Mouse (Mus musculus): ENCODE measurements at regions not wholly inside any gene's neighbourhood (a gene's known extent, or its start where the extent isn't known, plus 50 kb on each side); places are given as distances from the start of the nearest gene placed in this dataset.

DNA sequence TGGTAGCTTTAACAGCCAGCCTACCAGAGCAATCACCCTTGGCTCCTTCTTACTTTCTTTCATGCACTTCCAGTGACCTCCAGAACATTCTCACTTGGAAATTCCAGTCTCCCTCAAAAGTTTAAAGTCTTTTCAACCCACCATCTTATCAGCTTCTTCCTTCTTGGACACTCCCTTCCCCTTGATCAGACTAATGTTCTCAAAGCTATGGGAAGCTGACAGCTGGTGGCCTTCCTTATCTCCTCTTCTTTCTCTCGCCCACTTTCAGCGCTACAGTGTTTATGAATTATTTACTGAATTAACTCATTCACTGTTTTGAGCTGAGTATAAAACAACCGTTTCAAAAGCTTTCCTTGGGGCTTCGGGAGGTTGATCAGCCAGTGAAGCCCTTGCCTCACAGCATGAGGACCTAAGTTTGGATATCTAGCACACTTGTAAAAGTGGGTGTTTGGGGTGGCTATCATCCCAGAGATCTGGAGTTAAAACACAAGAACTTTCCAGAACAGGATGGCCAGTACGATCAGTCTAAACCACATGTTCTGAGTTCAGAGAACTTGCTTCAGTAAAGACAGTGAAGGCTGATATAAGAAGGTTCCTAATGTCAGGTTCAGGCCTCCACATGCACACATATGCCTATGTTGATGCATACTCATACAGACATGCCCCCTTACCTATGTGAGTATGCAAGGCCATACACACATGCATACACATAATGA lies 59.7 kb upstream of the Ikzf2 start:
- no peak for DNase-seq (ENCODE audit: low spot score)

DNA sequence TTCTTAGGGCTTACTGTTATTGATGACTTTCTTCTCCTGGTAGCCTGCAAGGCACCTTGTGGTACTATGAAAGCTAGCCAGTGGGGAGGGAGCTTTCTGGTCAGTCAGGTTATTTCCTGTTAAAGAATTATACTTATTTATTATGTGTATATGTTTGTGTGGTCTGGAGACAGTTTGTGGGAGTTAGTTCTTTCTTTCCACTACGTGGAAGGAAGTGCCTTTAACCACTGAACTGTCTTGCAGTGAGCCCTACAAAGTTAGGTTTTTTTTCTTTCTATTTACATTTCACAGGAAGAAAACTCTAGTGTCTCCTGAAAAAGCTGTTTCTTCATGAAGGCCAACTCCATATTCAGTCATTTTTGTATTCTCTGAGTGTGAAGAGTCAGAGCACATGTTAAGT lies 65.7 kb upstream of the Ikzf2 start:
- DNase-seq (ENCODE audit: low spot score): no peak

DNA sequence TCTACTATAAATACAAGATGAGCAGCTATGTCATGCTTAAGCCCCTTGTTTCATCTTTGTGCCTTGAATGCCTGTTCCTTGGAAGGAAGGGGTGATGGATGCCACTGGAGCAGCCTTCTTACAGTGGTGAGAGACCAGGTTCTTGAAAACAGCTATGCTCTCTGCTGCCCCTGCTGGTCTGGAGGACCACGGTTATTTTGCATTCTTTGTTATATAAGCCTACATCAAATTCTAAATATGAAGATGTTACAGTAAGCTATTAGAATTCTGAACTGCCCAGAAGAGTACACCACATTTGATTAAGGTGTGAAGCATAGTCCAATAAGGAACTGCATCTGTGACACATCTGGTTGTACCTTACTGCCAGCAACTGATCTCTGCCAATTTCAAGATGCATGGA lies 69.1 kb upstream of the Spag16 start:
- no peak for DNase-seq (ENCODE audit: low spot score)

DNA sequence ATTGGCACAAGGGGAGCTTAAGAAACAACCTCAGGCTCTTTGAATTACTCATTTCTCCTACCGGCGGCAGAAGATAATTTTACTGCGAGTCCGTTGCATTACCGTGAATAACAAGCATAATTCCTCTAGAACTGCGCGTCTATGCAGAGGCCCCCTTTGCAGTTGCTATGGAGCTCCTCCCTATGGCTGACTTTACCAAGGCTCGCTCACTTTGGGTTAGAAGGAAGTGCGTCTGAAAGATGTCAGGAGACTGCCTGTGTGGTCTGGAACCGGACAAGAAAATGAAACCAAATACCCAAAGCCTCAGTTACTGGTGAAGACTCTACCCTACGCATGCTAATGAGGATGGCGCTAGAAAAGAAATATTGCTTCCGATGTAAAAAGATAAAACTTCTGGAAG lies 67.2 kb upstream of the Spag16 start:
- DNase-seq (ENCODE audit: low spot score): peak; percentile 8

DNA sequence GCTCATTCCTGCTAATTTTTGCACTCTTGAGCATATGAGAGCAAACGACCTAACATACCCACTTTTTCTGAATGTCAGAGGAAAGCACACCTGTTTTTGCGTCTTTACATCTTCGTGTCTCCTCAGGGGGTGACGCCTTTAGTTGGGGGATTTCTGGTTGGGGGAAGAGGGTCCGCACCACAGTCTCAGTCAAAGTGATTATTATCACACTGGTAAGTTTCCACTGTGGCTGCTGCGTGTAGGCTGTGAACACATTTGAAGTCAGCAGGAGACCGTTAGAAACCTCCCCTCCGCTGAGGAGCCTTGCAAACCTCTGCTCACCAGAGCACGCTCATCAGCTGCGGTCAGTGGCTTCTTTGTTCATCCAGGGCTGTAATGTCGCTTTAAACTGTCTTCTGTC lies 58.1 kb upstream of the Spag16 start:
- peak; percentile 14 for DNase-seq (ENCODE audit: low spot score)

DNA sequence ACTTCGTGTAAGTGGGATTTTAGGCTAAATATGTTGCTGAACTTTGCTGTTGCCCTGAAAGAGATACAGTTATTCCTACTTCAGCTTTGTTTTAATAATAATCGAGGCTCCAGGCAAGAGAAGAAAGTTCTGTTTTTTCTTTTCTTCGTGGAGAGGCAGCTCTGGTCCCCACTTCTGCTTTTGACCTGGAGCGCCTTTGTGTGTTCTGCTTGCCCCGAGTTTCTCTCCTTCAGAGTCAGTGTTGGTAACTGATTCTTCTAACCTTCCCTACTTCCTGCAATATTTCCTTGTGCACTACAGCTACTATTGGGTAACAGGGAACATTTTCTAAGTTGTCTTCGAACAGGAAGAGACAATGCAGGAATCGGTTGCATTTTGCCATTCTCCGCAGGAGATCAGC lies 56.6 kb upstream of the Spag16 start:
- DNase-seq (ENCODE audit: low spot score): no peak

DNA sequence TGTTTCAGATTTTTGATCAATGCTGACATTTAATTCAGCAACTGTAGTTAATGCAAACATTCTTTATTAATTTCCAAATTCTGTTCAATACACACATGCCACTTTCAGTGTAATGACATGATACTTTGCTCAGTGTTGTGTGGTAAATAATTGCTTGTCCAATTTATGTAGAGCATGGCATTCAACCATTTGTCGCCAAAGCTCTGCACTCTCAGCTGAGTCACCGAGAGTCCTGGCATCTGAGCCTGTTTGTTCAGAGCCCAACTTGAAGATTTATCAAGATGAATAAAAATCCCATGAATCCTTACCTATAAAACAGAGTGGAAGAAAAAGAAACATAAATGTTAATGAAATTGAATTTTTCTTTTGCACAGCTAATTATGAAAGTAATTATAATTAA lies 55.3 kb upstream of the Spag16 start:
- DNase-seq (ENCODE audit: low spot score): no peak

DNA sequence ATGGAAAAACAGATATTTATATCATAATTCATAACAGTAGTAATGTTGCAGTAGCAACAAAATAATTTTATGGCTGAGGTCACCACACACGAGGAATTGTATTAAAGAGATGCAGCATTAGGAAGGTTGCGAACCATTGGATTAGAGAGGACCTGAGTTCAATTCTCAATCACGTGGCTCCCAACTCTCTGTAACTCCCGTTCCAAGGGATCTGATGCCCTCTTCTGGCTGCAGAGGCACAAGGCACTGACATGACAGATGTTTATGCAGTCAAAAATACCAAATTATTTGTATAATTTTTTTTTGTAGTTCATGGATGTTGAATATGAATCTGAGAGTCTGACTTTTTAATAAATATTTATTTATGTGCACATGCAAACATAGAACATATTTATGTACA lies 51.2 kb upstream of the Spag16 start:
- peak; percentile 34 for DNase-seq (ENCODE audit: low spot score)

Data from embryo, embryonic 10 days (tissue).